Comparison of ENCODE assay signal across 9 mouse cellular contexts in genomic region chr11:113778733-113779679, GRCm38 (mm10). TPM values are rescaled to one million over a fixed set of nuclear protein-coding genes. Genes with fewer than 3 reads are reported as not detected.
DNase-seq lines count a peak whose midpoint lies in the region; ATAC-seq and TF ChIP-seq lines count a peak whose summit lies in the region.
"Had no signal": no experiment of that assay in that cellular context is flagged by ENCODE, and none has a peak within 500 bp of the region (broad histone marks: within the 10 kb centered on the region; RNA-seq: fewer than 3 reads in every experiment).

No protein-coding gene starts in this region.

- H3K4me1 ChIP-seq in liver, embryonic 14.5 days (replicated peaks; ENCODE audit: control insufficient read depth in 2 of 2, insufficient read depth in 2 of 2, low read length in 1 of 2) = peaks cover 19 to 27% of the 10 kb centered on the region in 2 experiments

- no peak for TF ChIP-seq EP300 in liver, embryonic 14.5 days (IDR thresholded peaks at IDR 0.05; ENCODE audit: low read depth)

- WGBS in liver, embryonic 14.5 days (ENCODE audit: insufficient replicate concordance) = 37% methylated on average over 20 of the region's 20 CpGs

- no peak overlapping the region for H3K27ac ChIP-seq in liver, embryonic 14.5 days

- ATAC-seq in liver, embryonic 14.5 days (ENCODE audit: insufficient read depth) = no peak
- no peak for ATAC-seq in megakaryocyte progenitor cell, adult 5-6 weeks (replicated peaks; ENCODE audit: poor library complexity)
- ATAC-seq: Patski had no signal

- no peak overlapping the region for H3K4me3 ChIP-seq in liver, embryonic 14.5 days (ENCODE audit: insufficient read depth in 1 of 2, low read depth in 2 of 2, low read length in 2 of 2)

- DNase-seq in lung, adult 18-20 months = peak; percentile 31 to 45
- no peak for DNase-seq in lung, postnatal 25 days (ENCODE audit: low spot score)
- peak; percentile 63 for DNase-seq in embryo, embryonic 9.5 days (ENCODE audit: extremely low spot score)
- DNase-seq in heart, postnatal 10 days = peak; percentile 67 to 68
- DNase-seq in liver, embryonic 14.5 days (ENCODE audit: low read depth in 3 of 3, low spot score in 3 of 3) = no peak
- DNase-seq in testis, postnatal 14 days (ENCODE audit: low spot score) = peak; percentile 44
- DNase-seq in natural killer cell, adult 2 months (ENCODE audit: low spot score in 2 of 2) = no peak

- H3K9me3 ChIP-seq in liver, embryonic 14.5 days (ENCODE audit: control insufficient read depth, low read length) = no peaks in the 10 kb centered on the region

- no peaks in the 10 kb centered on the region for H3K36me3 ChIP-seq in liver, embryonic 14.5 days (replicated peaks; ENCODE audit: control insufficient read depth, insufficient read depth, low read depth)

- intact Hi-C loops in heart, postnatal 10 days (cut with DNase I) = no loop called here

- no peak overlapping the region for H3K9ac ChIP-seq in liver, embryonic 14.5 days (replicated peaks)

- H3K4me2 ChIP-seq in liver, embryonic 14.5 days (ENCODE audit: low read depth) = no peak overlapping the region

- H3K27me3 ChIP-seq in liver, embryonic 14.5 days (ENCODE audit: control insufficient read depth, insufficient read depth, low read length) = no peaks in the 10 kb centered on the region
- H3K27me3 ChIP-seq: Patski had no signal

- 0 out of 2 replicates have a peak, but pooled peaks have one; percentile 10 for TF ChIP-seq CTCF in liver, embryonic 14.5 days (IDR thresholded peaks at IDR 0.05; ENCODE audit: low read depth)

RNA-seq across cellular contexts. Expression of gene Cdc42ep4, which starts 27.3 kb away (rescaled TPM):
- 10 to 100 TPM; 23.6 to 33.0 TPM for total RNA-seq in heart, postnatal 10 days (2021)
- 8.7 and 9.0 TPM in 2 replicates for polyA plus RNA-seq in liver, embryonic 14.5 days (2012; rRNA removed)
- 10.0 and 10.7 TPM in 2 replicates for polyA plus RNA-seq in liver, embryonic 14.5 days (2014; fragmentation: Nextera tagmentation; extraction: Ambion mirVana)
- 10.0 and 10.3 TPM in 2 replicates for total RNA-seq in megakaryocyte progenitor cell, adult 5-6 weeks (2015)
- total RNA-seq in megakaryocyte progenitor cell, adult 5-6 weeks (2017) = 14.5 and 14.7 TPM in 2 replicates

Comparison
In these comparisons a context has a peak if more than half of its experiments do, and no peak if none do; other contexts are left out.
1. DNase-seq: peak in lung, adult 18-20 months (2 of 2), embryo, embryonic 9.5 days (single experiment), heart, postnatal 10 days (2 of 2) and testis, postnatal 14 days (single experiment); none in lung, postnatal 25 days (single experiment), liver, embryonic 14.5 days (0 of 3) and natural killer cell, adult 2 months (0 of 2).